Mouse (Mus musculus) CH12.LX (cell line): ENCODE measurements around the gene Eif2b4. TPM values are rescaled to one million over a fixed set of nuclear protein-coding genes. Genes with fewer than 3 reads are reported as not detected.

Experiments used
- DNase-seq: peaks from one replicate; pipeline ENCODE4 v3.0.0-alpha.2; 2013; ENCODE audit errors: extremely low read depth
- H3K27ac ChIP-seq: 2 replicates; pipeline ENCODE4 v1.5.1; 2012; ENCODE audit warnings: low read depth, mild to moderate bottlenecking, control low read depth, moderate library complexity; ENCODE audit not compliant: insufficient read depth
- H3K27me3 ChIP-seq: replicated peaks from 2 replicates; pipeline ENCODE3; 2012; ENCODE audit warnings: inconsistent platforms
- H3K36me3 ChIP-seq, 2 experiments: replicated peaks in 1 of 2; 2 replicates each; pipeline versions ENCODE3 to v1.6.1; 2012; ENCODE audit warnings: inconsistent platforms in 1 of 2, low read length in 1 of 2, mild to moderate bottlenecking in 1 of 2, mixed read lengths in 1 of 2, moderate library complexity in 1 of 2; ENCODE audit not compliant: control insufficient read depth in 1 of 2, insufficient read depth in 1 of 2
- H3K4me1 ChIP-seq, 2 experiments: 2 replicates each; pipeline ENCODE4 v1.6.1; 2012; ENCODE audit warnings: inconsistent platforms in 1 of 2, moderate library complexity in 1 of 2; ENCODE audit not compliant: insufficient read depth in 2 of 2, control insufficient read depth in 1 of 2
- H3K4me2 ChIP-seq: 2 replicates; pipeline ENCODE4 v1.6.1; 2012; ENCODE audit warnings: low read depth, mild to moderate bottlenecking, control low read depth; ENCODE audit not compliant: poor library complexity, insufficient read depth, severe bottlenecking
- H3K4me3 ChIP-seq, 3 experiments: fragments of 150-350 bp in 1 of 3; sonication (generic) in 1 of 3; replicated peaks in 1 of 3; 2 replicates each; pipeline versions ENCODE3 to v1.5.1; 2011 to 2012; ENCODE audit warnings: low read depth in 2 of 3, low read length in 2 of 3, mild to moderate bottlenecking in 2 of 3, moderate library complexity in 2 of 3, control low read depth in 1 of 3, improper control_type of control experiment in 1 of 3, inconsistent platforms in 1 of 3, mixed read lengths in 1 of 3; ENCODE audit not compliant: poor library complexity in 1 of 3
- H3K79me2 ChIP-seq: replicated peaks from 2 replicates; pipeline ENCODE4 v1.6.1; 2012; ENCODE audit warnings: mild to moderate bottlenecking, moderate library complexity; ENCODE audit not compliant: control insufficient read depth, poor library complexity, insufficient read depth, severe bottlenecking; ENCODE audit errors: extremely low read depth
- H3K9ac ChIP-seq: 2 replicates; pipeline ENCODE4 v1.6.1; 2012; ENCODE audit warnings: low read depth, mild to moderate bottlenecking, control low read depth, moderate library complexity; ENCODE audit not compliant: insufficient read depth
- H3K9me3 ChIP-seq: replicated peaks from 2 replicates; pipeline ENCODE3; 2012; ENCODE audit warnings: low read length, inconsistent platforms, mixed read lengths
- BHLHE40 ChIP-seq: IDR thresholded peaks from 2 replicates; pipeline ENCODE4 v1.6.1; 2011; ENCODE audit warnings: mild to moderate bottlenecking, low read depth, low read length, improper control_type of control experiment
- CHD2 ChIP-seq: IDR thresholded peaks from 2 replicates; pipeline ENCODE4 v1.6.1; 2011; ENCODE audit warnings: low read length, improper control_type of control experiment
- IRF4 ChIP-seq: IDR thresholded peaks from 2 replicates; pipeline ENCODE4 v1.6.1; 2014; ENCODE audit warnings: low read depth, mild to moderate bottlenecking, inconsistent platforms, low read length, improper control_type of control experiment
- JUN ChIP-seq: IDR thresholded peaks from 2 replicates; pipeline ENCODE4 v1.6.1; 2011; ENCODE audit warnings: low read depth, mild to moderate bottlenecking, low read length, improper control_type of control experiment, moderate library complexity; ENCODE audit not compliant: insufficient read depth
- JUND ChIP-seq: conservative IDR thresholded peaks from 2 replicates; pipeline ENCODE4 v1.6.1; 2011; ENCODE audit warnings: low read depth, low read length, improper control_type of control experiment
- MYC ChIP-seq: IDR thresholded peaks from 2 replicates; pipeline ENCODE4 v1.6.1; 2011; ENCODE audit warnings: low read depth, mild to moderate bottlenecking, improper control_type of control experiment, low read length
- PAX5 ChIP-seq: IDR thresholded peaks from 2 replicates; pipeline ENCODE4 v1.6.1; 2012; ENCODE audit warnings: low read length, inconsistent platforms, mixed read lengths
- POLR2A ChIP-seq: IDR thresholded peaks from 2 replicates; pipeline ENCODE4 v1.6.1; 2011; ENCODE audit warnings: low read depth, mild to moderate bottlenecking, improper control_type of control experiment, low read length
- RCOR1 ChIP-seq: conservative IDR thresholded peaks from 2 replicates; pipeline ENCODE4 v1.6.1; 2012; ENCODE audit warnings: low read depth, mild to moderate bottlenecking, inconsistent platforms, low read length, improper control_type of control experiment
- TBP ChIP-seq: conservative IDR thresholded peaks from 2 replicates; pipeline ENCODE4 v1.6.1; 2011; ENCODE audit warnings: low read depth, low read length, improper control_type of control experiment
- TCF12 ChIP-seq: IDR thresholded peaks from 2 replicates; pipeline ENCODE4 v1.6.1; 2014; ENCODE audit warnings: low read depth, mild to moderate bottlenecking, inconsistent platforms, low read length, improper control_type of control experiment
- UBTF ChIP-seq: IDR thresholded peaks from 2 replicates; pipeline ENCODE4 v1.6.1; 2012; ENCODE audit warnings: low read depth, mild to moderate bottlenecking, inconsistent platforms, low read length, improper control_type of control experiment, moderate library complexity
- USF2 ChIP-seq: conservative IDR thresholded peaks from 2 replicates; pipeline ENCODE4 v1.6.1; 2011; ENCODE audit warnings: low read depth, low read length, improper control_type of control experiment
- ZKSCAN1 ChIP-seq: IDR thresholded peaks from 2 replicates; pipeline ENCODE4 v1.6.1; 2012; ENCODE audit warnings: low read depth, inconsistent platforms, low read length, improper control_type of control experiment, borderline replicate concordance
- ZMIZ1 ChIP-seq: IDR thresholded peaks from 2 replicates; pipeline ENCODE4 v1.6.1; 2012; ENCODE audit warnings: low read depth, mild to moderate bottlenecking, inconsistent platforms, low read length, improper control_type of control experiment
- dilution Hi-C: fragments of 300-500 bp; cut with MboI; formaldehyde crosslinking; loops from 2 replicates; pipeline ENCODE4 v1.14.3; 2020; ENCODE audit warnings: low sequenced_read_pairs; ENCODE audit not compliant: extremely low pct_unique_long_range_greater_than_20kb, extremely low pct_ligation_motif_present
- in situ Hi-C: fragments of 300-500 bp; cut with MboI; formaldehyde crosslinking; loops from 3 replicates; pipeline ENCODE4 v1.14.3; 2019; ENCODE audit warnings: low sequenced_read_pairs, low pct_ligation_motif_present, low pct_unique_long_range_greater_than_20kb, mixed read lengths
- polyA plus RNA-seq: library from polyadenylated mRNA; unstranded; fragments of >175 nt; gene quantifications from 2 replicates; pipeline ENCODE4 v1.2.1, GENCODE M21; 2012; ENCODE audit warnings: low read depth; ENCODE audit not compliant: insufficient read length
- total RNA-seq, 2 experiments: library from RNA; depleted of rRNA; stranded (reverse); fragments of 300-350 nt in 1 of 2; fragments of >200 nt in 1 of 2; gene quantifications; 2 replicates each; pipeline ENCODE4 v1.2.3; 2012 to 2014

The Eif2b4 gene
- total and polyA plus RNA-seq, 3 experiments, result 26.8 to 99.5 (median 56.8) TPM

DNA sequence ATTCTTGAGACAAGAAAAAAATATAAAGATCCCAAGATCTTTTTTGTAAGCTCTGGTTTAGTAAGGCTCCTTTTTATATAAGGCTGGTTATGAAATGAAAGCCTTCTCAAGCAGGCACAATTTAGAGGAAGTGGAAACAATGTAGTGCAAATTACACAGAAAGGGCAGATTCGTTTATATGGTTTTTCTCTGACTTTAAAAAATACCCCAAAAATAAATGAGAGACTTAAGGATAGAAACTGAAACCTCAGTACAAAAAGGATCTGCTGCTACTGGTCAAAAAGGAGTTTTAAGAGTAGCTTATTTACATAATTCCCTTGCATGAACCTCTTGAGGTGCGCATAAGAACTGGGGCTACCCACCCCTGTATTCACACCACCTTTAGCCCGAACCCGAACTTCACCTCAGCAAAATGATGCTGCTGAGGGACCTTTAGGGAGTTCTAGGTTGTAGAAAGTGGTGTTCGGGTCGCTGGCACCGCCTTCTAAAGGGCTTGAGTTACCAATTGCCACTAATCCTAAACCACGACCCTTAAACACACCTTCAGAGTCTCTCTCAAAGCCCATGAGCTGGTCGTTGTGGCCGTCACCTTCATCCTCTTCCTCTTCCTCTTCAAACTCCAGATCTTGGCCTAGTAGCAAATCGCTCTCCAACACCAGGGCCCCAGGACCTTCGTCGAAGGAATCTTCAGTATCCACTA, 8.0 kb upstream of the Eif2b4 start:
- peak overlapping the region; percentile 77 for H3K27ac ChIP-seq
- no peaks in the 10 kb centered on the region for H3K9me3 ChIP-seq
- no peaks in the 10 kb centered on the region for H3K27me3 ChIP-seq
- peaks cover 75 to 85% of the 10 kb centered on the region in 2 experiments for H3K36me3 ChIP-seq
- peak overlapping the region; percentile 92 for H3K9ac ChIP-seq
- peak; percentile 39 for DNase-seq
- dilution Hi-C loops (no loop called here), in situ Hi-C loops (no loop called here)
- H3K4me2 ChIP-seq, result peak overlapping the region; percentile 94
- peaks cover 6 to 23% of the 10 kb centered on the region in 2 experiments for H3K4me1 ChIP-seq
- H3K4me3 ChIP-seq, result peak overlapping the region; percentile 64 to 81 (median 78)
- peaks cover 7% of the 10 kb centered on the region for H3K79me2 ChIP-seq
- TF ChIP-seq TBP (0 out of 2 replicates have a peak, but pooled peaks have one; percentile 30), ZMIZ1 (peak; percentile 75), CHD2 (peak; percentile 51; the same call in 1 of the 2 replicates), TCF12 (no peak)
- TF ChIP-seq, all 38 proteins: peak for 3

DNA sequence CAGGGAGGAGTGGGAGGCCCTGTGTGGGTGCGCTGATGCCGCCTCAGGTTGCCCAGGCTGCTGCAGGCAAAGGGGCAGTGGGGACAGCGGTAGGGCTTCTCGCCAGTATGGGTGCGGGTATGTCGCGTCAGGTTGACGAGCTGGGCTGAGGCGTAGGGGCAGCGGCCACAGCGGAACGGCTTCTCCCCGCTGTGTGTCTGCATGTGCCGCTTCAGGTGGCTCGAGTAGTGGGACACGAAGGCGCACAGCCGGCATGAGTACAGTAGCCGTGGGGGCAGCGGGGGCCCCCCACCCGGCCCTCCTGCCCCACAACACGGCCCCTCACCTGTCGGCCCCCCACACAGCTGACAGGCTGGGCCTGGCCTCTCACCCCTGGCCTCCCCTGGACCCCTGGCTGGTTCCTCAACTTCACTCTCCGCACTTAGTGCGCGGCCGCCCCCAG, 7.1 kb upstream of the Eif2b4 start:
- Histone ChIP-seq H3K27ac (no peak overlapping the region), H3K79me2 (peaks cover 7% of the 10 kb centered on the region), H3K4me1 (peaks cover 6 to 26% of the 10 kb centered on the region in 2 experiments), H3K4me3 (peak overlapping the region in 2 of 3 experiments; percentile 19 to 81), H3K36me3 (peaks cover 76 to 85% of the 10 kb centered on the region in 2 experiments), H3K27me3 (no peaks in the 10 kb centered on the region), H3K9ac (no peak overlapping the region), H3K4me2 (peak overlapping the region; percentile 67; the same call in 1 of the 2 replicates), H3K9me3 (no peaks in the 10 kb centered on the region)
- DNase-seq, result no peak
- dilution Hi-C loops, result no loop called here
- in situ Hi-C loops, result no loop called here
- TF ChIP-seq USF2 (no peak), UBTF (no peak), JUN (no peak), PAX5 (no peak), TCF12 (no peak), JUND (no peak), IRF4 (no peak), RCOR1 (no peak), BHLHE40 (no peak), MYC (no peak), ZKSCAN1 (no peak), POLR2A (no peak)
